Mouse (Mus musculus) heart, adult 8-10 months (tissue): ENCODE measurements around the gene Rhobtb1. TPM values are rescaled to one million over a fixed set of nuclear protein-coding genes. Genes with fewer than 3 reads are reported as not detected.
A peak's percentile ranks its signal among the peaks of the same experiment; 100 is the strongest.

Source experiments
- DNase-seq: peaks from one replicate; pipeline ENCODE4 v3.0.0; 2022; ENCODE audit warnings: low spot score
- total RNA-seq, 4 experiments: library from RNA; stranded (reverse); gene quantifications; 2 replicates each; pipeline ENCODE4 v1.2.4; 2022

Rhobtb1 gene
- total RNA-seq, 4 experiments from 2014 or later, result 141 to 253 (median 172) TPM

DNA sequence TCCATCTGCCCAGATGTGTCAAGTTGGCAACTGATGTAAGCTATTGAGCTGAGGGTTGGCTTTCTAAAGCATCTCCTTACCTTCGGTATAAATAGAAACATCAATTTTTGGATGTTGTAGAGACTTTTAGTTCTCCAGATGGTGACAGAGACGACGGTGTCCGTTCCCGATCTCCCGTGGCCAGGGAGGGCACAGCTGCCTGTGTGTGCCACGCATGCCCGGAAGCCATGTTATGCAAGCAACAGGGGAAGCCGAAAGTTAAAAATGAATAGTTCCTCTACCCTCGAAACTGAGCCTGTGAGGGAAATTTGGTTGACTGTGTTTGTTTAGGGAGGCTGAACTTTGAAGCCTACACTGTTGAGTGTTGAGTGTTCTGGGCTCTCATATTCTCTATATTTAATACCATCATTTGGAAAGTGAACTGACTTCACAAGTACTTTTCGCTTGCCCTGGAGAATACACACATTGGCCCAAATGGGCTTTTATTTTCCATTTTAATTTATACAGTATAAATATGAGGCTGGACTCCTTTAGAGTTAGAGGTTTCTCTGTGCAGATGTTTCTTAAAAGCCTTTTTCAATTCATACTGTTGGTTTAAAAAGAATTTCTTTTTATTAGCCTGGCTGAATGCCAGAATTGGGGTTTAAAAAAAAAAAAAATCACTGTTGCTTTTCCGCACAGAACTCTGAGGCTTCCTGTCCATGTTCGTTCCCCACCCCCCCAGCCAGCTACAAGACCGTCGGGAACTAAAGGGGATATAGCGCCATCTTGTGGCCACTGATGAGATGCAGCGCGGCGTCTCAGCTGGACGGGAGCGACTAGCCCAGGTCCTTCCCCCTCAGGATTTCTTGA lies 169.7 kb downstream of the Rhobtb1 start:
- peak; percentile 80 for DNase-seq

DNA sequence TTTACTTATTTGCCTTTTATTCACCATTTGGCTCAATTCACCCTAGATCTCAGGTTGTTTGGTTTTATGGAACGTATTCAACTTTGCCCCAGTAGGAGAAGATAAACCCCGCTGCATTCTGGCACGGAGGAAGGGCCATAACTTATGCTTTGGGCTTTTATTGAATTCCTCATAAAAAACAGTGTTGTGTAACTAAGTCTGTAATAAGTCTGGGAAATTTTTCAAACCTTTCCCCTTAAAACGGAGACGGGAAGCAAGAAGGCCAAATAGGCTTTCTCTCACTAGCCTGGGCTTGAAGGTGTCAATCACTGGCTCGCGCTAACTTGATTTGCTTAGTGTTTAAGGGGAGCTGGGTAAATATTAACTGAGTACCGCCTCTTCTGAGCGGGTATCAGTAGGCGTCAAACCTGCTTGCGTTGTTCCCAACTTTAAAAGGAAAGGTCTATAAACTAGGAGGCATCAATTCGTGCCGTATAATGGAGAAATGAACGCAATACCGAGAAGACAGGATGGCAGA lies 170.3 kb downstream of the Rhobtb1 start:
- DNase-seq, result no peak

DNA sequence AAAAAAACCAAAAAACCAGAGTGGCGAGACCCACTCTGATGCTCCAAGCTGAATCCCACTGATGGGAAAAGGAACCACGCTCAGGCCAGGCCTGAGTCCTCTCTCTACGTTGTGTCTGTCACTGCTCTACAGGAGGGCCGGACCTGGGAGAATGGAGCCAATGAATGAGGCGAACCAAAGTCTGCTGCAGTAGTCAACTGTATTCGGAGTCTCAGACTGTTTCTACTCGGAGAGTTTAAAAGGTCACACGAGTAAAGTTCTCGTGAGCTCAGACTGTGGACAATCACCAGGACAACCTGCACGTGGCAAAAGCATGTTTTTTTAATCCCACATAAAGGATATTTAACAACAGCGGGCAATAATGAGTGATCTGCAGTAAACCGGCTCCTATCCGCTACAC lies 172.8 kb downstream of the Rhobtb1 start:
- DNase-seq, result no peak

DNA sequence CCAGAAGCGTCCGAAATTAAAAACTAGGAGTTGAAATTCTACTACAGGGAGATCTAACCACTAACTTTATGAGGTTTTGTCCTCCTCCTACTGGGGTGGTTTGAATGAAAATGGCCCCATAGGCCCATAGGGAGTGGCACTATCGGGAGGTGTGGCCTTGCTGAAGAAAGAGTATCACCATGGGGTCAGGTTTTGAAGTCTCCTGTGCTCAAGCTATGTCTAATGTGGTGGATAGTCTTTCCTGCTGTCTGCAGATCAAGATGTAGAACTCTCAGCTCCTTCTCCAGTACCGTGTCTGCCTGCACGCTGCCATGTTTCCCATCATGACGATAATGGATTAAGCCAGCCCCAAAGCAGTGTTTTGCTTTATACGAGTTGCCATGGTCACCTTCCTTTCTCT lies 173.6 kb downstream of the Rhobtb1 start:
- no peak for DNase-seq

DNA sequence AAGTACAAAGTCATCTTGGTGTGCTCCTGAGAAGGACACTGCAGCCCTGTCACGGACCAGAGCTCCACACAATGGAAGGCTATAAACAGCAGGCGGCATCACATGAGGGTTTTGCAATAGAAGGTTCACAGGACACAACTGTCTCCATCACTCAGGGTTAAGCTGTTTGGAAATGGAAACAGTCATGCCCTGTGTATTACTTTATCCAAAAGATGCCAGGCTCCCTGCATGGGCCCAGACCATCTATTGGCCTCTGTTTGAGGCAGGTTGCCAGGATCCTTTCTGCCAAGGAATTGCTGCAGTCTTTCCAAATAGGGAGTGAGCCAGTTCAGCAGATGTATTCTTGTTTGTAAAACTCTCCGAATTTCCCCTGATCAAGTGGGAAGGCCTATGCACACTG lies 175.2 kb downstream of the Rhobtb1 start:
- DNase-seq, result peak; percentile 24

DNA sequence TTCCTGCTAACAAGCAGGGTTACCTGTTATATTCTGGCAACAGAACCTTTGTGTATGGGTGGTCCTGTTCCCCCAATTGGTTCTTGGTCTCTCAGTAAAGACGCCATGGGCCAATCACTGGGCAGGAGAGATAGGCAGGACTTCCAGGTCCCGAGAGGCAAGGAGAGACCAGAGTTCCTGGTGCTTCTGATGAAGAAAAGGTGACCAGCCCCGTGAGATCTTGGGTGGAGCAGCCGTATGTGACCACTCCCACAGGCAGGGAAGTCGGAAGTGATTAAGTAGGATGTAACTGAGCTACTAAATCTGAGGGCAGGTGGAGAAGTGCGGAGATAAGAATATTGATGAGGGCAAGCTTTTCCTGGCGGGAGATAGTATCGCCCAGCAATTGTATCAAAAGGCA lies 176.1 kb downstream of the Rhobtb1 start:
- DNase-seq, result no peak

DNA sequence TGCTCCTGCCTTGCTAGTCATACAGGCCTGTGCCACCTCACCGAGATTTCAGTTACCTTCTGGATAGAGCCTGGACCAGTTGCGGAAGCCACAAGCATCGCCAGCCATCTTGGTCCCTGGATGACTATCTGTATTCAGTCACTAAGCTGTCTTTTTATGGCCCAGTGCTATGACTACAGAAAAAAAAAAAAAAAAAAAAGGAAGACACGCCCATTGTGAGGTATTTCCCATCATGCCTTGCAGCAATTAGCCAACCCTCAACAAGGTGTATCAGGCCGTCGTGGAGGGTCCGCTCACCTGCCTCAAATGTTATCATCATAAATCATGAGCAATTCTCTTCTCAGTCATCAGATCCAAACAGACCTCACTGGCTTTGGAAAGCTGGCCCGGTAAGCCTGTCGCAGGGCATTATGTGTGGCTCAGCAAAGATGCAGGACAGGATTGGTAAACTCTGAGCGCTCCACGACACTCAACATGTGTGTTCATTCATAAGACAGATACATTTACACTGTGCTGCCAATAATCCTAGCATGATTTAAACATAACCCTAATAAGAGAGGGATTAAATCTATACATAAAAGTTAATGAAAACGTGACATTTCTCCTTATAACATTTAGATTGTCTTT lies 176.9 kb downstream of the Rhobtb1 start:
- DNase-seq, result no peak

DNA sequence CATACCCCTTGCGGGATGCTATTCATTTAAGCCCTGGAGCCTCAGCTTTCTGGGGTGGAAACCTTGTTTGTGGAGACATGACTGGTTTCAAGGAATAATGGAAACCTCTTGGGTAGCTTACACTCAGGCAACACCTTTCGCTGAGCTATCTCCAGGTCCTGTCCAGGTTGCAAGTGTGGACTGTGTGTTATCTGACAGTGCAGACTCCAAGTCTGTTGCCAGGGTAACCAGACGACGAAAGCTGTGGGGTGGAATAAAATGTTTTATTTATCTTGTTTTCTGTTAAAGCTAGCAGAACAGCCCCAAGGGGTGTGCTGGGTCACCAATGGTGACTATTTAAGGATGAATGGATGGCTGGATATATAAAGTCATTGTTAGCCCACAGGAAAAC lies 177.4 kb downstream of the Rhobtb1 start:
- no peak for DNase-seq

DNA sequence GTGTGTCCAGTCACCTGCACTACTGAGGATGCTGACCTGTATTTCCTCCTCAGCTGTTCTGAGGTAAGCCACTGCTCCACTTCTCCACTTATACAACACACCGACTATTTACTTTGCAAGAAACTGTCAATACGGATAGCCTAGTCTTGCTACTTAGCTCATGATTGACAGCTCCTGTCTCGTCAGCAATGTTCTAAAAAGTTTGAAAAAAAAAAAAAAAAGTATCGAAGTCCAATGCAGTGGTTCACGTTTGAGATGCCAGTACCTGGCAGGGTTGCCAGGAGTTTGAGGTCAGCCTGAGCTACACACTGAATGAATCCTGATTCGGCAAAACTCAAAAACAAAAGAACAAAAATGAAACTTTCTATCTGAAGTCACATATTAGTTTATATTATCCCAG lies 180.0 kb downstream of the Rhobtb1 start:
- no peak for DNase-seq

DNA sequence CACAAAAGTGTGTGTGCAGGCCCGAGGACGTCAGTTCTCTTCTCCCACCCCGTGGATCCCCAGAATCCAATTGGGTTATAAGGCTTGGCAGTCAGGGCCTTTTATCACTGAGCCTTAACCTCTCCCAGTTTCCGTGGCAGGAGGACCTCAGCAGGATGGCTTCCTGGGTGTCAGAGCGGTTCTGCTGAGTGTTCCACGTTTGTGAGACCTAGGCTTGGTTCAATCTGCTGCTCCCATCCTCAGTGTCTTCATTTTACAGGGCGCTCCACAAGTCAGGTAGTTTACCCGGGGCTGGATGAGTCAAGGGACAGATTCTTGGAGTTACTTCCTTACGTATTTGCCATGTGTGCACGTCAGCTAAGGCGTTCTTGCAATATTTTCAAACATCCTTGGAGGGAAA lies 182.0 kb downstream of the Rhobtb1 start:
- no peak for DNase-seq

DNA sequence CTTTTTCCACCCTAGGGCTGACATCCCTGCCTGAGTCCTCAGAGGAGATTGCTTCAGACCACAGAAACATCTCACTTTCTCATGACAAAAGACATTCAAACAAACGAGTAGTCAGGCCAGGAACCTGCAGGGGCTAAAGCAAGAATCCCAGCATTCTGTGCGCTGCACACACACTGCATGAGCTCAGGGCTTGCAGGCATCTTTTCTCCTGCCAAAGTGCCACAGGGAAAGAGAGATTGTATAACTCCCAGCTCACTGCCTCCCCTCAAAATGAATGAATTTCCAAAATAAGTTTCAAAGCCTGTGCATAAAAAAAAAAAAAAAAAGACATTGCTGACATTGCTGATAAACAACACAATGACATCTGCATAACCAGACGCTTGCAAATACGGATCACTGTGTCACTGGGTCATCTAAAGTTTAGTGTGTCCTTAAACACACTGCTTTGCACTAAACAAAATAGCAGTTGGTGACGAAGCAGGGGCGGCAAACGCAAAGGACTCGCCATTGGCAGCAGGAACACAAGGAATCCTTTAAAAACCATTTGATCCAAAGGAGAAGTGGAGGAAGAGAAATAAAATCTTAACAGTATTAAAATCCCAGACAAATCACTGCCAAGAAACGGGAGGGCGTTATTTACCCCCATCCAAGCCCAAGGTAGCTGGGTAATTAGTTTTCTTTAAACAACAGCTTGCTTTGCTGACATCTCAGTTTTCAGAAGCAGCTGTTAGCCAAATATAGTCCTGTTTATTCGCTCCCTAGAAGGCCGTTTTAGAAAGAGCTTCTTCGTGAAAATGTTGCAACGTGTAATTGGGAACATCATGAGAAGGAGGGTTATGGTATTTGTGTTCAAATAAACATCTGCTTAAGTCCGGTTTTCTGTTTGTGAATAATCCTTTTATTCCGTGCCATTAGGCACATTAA lies 183.3 kb downstream of the Rhobtb1 start:
- no peak for DNase-seq

DNA sequence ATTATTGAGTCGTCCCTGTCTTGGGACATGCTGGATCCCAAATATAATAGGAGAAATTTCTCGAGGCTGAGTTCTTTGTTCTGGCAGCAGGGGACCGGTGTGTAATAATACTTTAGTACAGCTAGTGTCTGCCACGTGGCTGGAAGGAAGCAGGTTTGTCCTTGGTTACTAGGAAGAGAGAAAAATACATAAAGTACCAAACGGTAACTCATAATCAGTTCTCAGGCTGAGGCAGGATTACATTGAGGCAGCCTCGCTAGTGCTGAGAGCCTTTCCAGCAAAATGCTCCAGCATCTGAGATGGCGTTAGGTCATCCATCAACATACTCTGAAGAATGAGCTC lies 183.9 kb downstream of the Rhobtb1 start:
- no peak for DNase-seq

DNA sequence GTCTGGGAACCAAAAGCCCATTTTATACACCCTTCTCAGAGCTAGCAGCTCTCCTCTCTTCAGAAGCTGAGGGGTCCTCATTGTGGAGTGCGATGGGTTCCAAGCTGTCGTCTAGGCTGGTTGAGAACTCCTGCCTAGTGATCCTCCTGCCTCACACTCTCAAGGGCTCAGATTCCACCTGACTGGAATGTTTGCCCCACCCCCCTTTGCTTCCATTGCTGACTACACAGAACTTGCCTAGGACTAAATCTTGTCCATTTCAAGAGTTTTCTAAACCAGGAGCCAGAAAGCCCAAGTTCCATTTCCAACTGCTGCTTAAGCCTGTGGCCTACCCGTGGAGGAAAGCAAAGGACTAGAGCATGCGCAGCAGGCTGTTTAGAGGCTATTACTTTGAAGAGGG lies 184.4 kb downstream of the Rhobtb1 start:
- no peak for DNase-seq

DNA sequence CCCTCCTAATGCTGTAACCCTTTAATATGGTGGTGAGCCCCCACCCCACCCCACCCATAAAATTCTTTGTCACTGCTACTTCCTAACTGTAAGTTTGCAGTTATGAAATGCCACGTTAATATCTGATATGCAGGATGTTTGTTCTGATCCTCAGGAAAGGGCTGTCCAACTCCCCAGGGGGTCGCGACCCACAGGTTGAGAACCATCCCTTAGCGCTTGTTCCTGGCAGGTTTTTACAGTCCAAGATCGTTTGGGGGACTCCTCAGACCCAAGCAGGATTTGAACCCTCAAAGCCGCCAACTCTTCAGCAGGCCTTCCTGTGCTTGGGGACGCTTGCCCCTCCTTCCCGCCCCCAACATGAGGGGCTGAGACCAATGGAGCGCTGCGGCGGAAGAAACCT lies 185.0 kb downstream of the Rhobtb1 start:
- no peak for DNase-seq

DNA sequence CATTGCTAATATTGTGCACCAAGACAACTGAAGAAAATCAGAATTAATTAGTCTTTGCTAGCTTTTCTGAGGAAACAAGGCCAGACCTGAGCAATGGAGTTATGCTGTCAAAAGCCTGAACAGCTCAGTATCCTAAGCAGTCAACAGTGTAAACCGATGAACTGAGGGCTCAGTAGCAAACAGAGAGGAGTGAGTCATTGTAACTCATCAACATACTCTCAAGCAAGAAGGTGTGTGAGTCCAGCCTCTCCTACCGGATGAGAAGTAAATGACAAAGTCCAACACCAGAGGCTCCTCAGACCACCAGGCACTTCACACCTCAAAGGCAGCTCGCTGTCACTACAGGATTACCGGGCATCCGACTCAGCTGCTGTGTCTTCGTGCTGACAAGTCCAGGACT lies 188.8 kb downstream of the Rhobtb1 start:
- no peak for DNase-seq

Other genes starting within 250 kb of the Rhobtb1 start
- 1 to 10 TPM in 2 of 4 experiments, under 1 TPM in 2; 0.75 to 1.7 (median 1.1) TPM for gene A930033H14Rik, start 61.7 kb downstream of the Rhobtb1 start, total RNA-seq
- gene Cdk1, start 201.5 kb downstream of the Rhobtb1 start, total RNA-seq, result 1 to 10 TPM in 1 of 4 experiments, under 1 TPM in 3; 0.44 to 1.3 (median 0.47) TPM
- gene Ank3, start 247.3 kb downstream of the Rhobtb1 start, total RNA-seq, result 10 to 100 TPM; 72.9 to 84.4 (median 74.9) TPM